Mouse (Mus musculus): ENCODE results near the gene Arhgap44.

DNA sequence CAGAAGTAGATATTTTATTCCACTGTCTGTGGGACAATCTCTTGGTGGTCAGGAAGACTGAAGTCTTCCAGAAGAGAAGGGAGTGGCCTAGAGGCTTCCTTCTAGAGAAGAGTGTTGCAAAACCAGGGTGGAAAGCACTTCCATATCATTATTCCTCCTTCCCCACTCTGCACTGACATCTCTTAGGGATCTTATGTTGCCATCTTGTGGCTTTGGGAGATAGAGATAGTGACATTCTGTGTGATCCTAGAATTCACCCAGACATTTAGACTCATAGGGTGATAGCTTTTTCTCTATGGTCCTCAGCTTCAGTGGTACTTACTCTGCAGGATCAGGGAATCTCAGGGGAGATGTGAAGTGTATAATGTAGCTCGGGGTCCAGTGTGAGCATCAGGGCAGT, 40.3 kb upstream of the Arhgap44 start:
- no peak for TF ChIP-seq CTCF (IDR thresholded peaks at IDR 0.05; ENCODE audit: low read depth, low read length)
- no peak for TF ChIP-seq POLR2AphosphoS5 (IDR thresholded peaks at IDR 0.05; ENCODE audit: insufficient replicate concordance, low read depth, low read length)

Measured in G1E (cell line).